Mouse (Mus musculus): ENCODE data around the gene Ube2d2b. TPM values are rescaled to one million over a fixed set of nuclear protein-coding genes. Genes with fewer than 3 reads are reported as not detected.

Ube2d2b gene
- polyA plus RNA-seq, 1 experiment from 2014 or later, result 0.17 TPM

- no peak overlapping the region for H3K27ac ChIP-seq
- no peaks in the 10 kb centered on the region for H3K9me3 ChIP-seq
- H3K27me3 ChIP-seq, result no peaks in the 10 kb centered on the region
- H3K4me3 ChIP-seq, result no peak overlapping the region
- peaks cover 23% of the 10 kb centered on the region; the same call in 1 of the 2 replicates for H3K36me3 ChIP-seq
- H3K9ac ChIP-seq, result no peak overlapping the region
- no peak overlapping the region for H3K4me2 ChIP-seq
- ATAC-seq (ENCODE audit: borderline replicate concordance, extremely low read depth, low FRiP score, low TSS enrichment), result no peak
- no peaks in the 10 kb centered on the region for H3K4me1 ChIP-seq
- 77% methylated on average over 2 of the region's 2 CpGs for WGBS
These were observed 15.2 kb upstream of the Ube2d2b start for GRCm38 (mm10) chr5:107814651-107815050.

DNA sequence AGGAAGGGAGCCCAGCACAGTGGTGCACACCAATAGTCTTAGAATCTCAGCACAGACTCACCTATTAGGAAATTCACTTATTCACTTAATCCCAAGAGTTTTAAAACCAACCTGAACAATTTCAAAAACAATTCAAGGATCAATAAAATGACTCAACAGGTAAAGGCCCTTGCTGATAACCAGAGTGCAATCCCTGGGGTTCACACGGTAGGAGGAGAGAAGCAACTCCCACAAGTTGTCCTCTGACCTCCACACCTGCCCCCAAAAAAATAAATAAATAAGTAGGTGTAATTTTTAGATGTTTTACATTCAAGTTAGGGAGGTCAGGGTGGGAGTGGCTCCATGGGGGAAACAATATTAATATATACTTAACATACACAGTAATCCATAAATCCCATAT is 7.4 kb upstream of the Ube2d2b start:
- Histone ChIP-seq H3K4me2 (no peak overlapping the region), H3K9me3 (no peaks in the 10 kb centered on the region), H3K4me3 (no peak overlapping the region), H3K27ac (no peak overlapping the region), H3K27me3 (no peaks in the 10 kb centered on the region), H3K9ac (no peak overlapping the region), H3K36me3 (0 out of 2 replicates have a peak, but pooled peaks cover 7% of the 10 kb centered on the region), H3K4me1 (no peaks in the 10 kb centered on the region)
- 75% methylated on average over 1 of the region's 1 CpGs for WGBS
- no peak for ATAC-seq (ENCODE audit: borderline replicate concordance, extremely low read depth, low FRiP score, low TSS enrichment)

DNA sequence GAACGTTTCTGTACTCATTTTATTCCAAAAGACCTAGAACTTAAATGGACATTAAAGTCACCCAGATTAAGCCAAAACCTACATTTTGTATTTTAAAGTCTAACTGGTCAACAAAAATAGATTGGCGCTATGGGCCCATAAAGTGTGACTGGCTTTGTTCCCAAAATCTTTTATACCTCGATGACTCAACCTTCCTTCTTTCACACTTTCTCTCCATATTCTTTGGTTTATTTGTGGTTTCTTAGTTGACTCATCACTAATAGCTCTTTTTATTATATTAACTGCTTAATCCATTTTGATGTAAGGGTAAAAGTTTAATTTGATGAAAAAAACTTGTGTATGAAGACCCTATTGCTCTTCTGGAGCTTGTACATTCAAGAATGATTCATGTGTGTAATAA is 1.5 kb downstream of the Ube2d2b start:
- no peak overlapping the region for H3K9ac ChIP-seq
- H3K9me3 ChIP-seq, result 0 out of 2 replicates have a peak, but pooled peaks cover 3% of the 10 kb centered on the region
- H3K4me1 ChIP-seq, result peaks cover 19% of the 10 kb centered on the region

GRCm38 (mm10) chr5:107834287-107834686 is 4.4 kb downstream of the Ube2d2b start:
- no peak overlapping the region for H3K4me3 ChIP-seq
- peaks cover 8% of the 10 kb centered on the region; the same call in 1 of the 2 replicates for H3K36me3 ChIP-seq
- peak; percentile 93 for ATAC-seq (ENCODE audit: borderline replicate concordance, extremely low read depth, low FRiP score, low TSS enrichment)
- WGBS, result 37% methylated on average over 1 of the region's 1 CpGs
- H3K9me3 ChIP-seq, result 0 out of 2 replicates have a peak, but pooled peaks cover 3% of the 10 kb centered on the region
- H3K27ac ChIP-seq, result no peak overlapping the region
- no peak overlapping the region for H3K4me2 ChIP-seq
- H3K9ac ChIP-seq, result no peak overlapping the region
- H3K27me3 ChIP-seq, result no peaks in the 10 kb centered on the region
- peaks cover 29% of the 10 kb centered on the region for H3K4me1 ChIP-seq

More for the DNA sequence above, 1.5 kb downstream of the Ube2d2b start:
- Histone ChIP-seq H3K4me2 (no peak overlapping the region), H3K36me3 (peaks cover 8% of the 10 kb centered on the region; the same call in 1 of the 2 replicates), H3K27ac (no peak overlapping the region), H3K27me3 (no peaks in the 10 kb centered on the region), H3K4me3 (no peak overlapping the region)
- WGBS, result 89% methylated on average over 3 of the region's 3 CpGs
- no peak for ATAC-seq (ENCODE audit: borderline replicate concordance, extremely low read depth, low FRiP score, low TSS enrichment)

DNA sequence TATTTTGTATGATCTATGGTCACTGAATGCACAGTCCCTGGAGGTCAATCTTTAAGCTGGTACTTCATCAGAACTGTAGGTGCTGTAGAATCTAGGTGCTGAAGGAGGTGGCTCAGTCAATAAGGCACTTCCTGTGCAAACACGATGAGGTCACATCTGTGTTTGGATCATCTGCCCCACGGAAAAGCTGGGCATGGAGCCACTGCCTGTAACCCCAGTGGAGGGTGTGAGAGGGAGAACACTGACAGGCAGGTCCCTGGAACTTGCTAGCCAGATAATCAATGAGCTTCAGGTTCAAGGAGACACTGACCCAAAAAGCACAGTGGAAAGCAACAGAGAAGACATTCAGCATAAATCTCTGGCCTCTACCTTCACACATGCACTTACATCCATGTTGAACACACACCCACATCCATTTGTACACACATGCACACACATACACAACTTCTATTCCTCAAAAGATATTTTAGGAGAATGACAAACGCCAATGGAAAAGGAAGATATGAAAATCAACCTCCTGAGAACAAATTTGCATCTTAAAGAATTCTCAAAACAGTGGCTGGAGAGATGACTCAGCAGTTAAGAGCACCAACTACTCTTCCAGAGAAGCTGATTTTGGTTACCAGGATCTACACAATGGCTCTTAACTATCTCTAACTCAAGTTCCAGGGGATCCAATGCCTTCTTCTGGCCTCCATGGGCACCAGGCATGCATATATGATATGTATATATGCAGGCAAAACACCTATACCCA is 9.2 kb downstream of the Ube2d2b start:
- 34% methylated on average over 3 of the region's 3 CpGs for WGBS
- Histone ChIP-seq H3K27ac (no peak overlapping the region), H3K4me1 (peaks cover 22% of the 10 kb centered on the region), H3K4me3 (no peak overlapping the region), H3K27me3 (no peaks in the 10 kb centered on the region), H3K36me3 (peaks cover 5% of the 10 kb centered on the region; the same call in 1 of the 2 replicates), H3K4me2 (no peak overlapping the region), H3K9ac (no peak overlapping the region), H3K9me3 (no peaks in the 10 kb centered on the region)
- ATAC-seq (ENCODE audit: borderline replicate concordance, extremely low read depth, low FRiP score, low TSS enrichment), result no peak

GRCm38 (mm10) chr5:107840549-107841238 is 10.8 kb downstream of the Ube2d2b start:
- Histone ChIP-seq H3K9me3 (no peaks in the 10 kb centered on the region), H3K4me2 (no peak overlapping the region), H3K36me3 (peaks cover 5% of the 10 kb centered on the region; the same call in 1 of the 2 replicates), H3K4me3 (no peak overlapping the region), H3K27ac (no peak overlapping the region), H3K4me1 (peaks cover 17% of the 10 kb centered on the region), H3K9ac (no peak overlapping the region), H3K27me3 (no peaks in the 10 kb centered on the region)
- 89% methylated on average over 5 of the region's 5 CpGs for WGBS
- no peak for ATAC-seq (ENCODE audit: borderline replicate concordance, extremely low read depth, low FRiP score, low TSS enrichment)

GRCm38 (mm10) chr5:107847349-107847748 is 17.4 kb downstream of the Ube2d2b start:
- no peak overlapping the region for H3K9ac ChIP-seq
- H3K4me2 ChIP-seq, result no peak overlapping the region
- no peak overlapping the region for H3K4me3 ChIP-seq
- WGBS, result 67% methylated on average over 5 of the region's 5 CpGs
- H3K4me1 ChIP-seq, result peaks cover 5% of the 10 kb centered on the region; the same call in 1 of the 2 replicates
- H3K27ac ChIP-seq, result no peak overlapping the region
- H3K36me3 ChIP-seq, result no peaks in the 10 kb centered on the region
- peaks cover 3% of the 10 kb centered on the region; the same call in 1 of the 2 replicates for H3K9me3 ChIP-seq
- H3K27me3 ChIP-seq, result no peaks in the 10 kb centered on the region
- no peak for ATAC-seq (ENCODE audit: borderline replicate concordance, extremely low read depth, low FRiP score, low TSS enrichment)

DNA sequence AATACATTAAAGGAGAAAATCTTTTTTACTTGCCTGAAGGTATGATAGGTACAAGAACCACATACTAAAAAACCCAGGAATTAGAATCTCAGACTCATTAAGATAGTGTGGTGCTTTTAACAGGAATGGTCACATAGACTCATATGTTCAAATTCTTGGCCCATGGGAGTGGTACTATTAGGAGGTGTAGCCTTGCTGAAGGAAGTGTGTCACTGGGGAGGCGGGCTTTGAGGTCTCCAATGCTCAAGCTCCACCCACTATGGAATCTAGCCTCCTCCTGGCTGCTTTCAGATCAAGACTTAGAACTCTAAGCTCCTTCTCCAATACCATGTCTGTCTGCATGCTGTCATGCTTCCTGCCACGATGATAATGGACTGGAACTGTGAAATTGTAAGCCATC is 17.9 kb downstream of the Ube2d2b start:
- 79% methylated on average over 2 of the region's 2 CpGs for WGBS
- peaks cover 5% of the 10 kb centered on the region; the same call in 1 of the 2 replicates for H3K4me1 ChIP-seq
- no peak overlapping the region for H3K4me2 ChIP-seq
- no peak overlapping the region for H3K4me3 ChIP-seq
- H3K27me3 ChIP-seq, result no peaks in the 10 kb centered on the region
- no peak overlapping the region for H3K27ac ChIP-seq
- no peaks in the 10 kb centered on the region for H3K36me3 ChIP-seq
- H3K9ac ChIP-seq, result no peak overlapping the region
- no peak for ATAC-seq (ENCODE audit: borderline replicate concordance, extremely low read depth, low FRiP score, low TSS enrichment)
- H3K9me3 ChIP-seq, result peaks cover 3% of the 10 kb centered on the region; the same call in 1 of the 2 replicates

DNA sequence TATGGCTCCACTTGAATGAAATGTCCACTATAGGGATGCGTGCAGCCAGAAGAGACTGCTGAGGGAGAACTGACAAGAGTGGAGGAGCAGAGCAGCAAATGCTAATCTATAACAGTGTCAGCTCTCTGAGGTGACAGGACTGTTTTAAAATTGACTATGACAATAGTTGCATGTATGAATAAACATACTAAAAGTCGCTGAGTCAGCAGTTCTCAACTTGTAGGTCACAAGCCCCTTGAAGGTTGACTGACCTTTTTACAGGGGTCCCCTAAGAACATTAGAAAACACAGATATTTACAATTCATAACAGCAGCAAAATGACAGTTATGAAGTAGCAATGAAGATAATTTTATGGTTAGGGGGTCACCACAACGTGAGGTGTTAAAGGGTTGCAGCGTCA is 19.1 kb downstream of the Ube2d2b start:
- Histone ChIP-seq H3K9ac (no peak overlapping the region), H3K4me2 (no peak overlapping the region), H3K27ac (no peak overlapping the region), H3K4me1 (peaks cover 10% of the 10 kb centered on the region), H3K9me3 (peaks cover 3% of the 10 kb centered on the region; the same call in 1 of the 2 replicates), H3K4me3 (no peak overlapping the region), H3K36me3 (no peaks in the 10 kb centered on the region), H3K27me3 (no peaks in the 10 kb centered on the region)
- 79% methylated on average over 4 of the region's 4 CpGs for WGBS
- no peak for ATAC-seq (ENCODE audit: borderline replicate concordance, extremely low read depth, low FRiP score, low TSS enrichment)

DNA sequence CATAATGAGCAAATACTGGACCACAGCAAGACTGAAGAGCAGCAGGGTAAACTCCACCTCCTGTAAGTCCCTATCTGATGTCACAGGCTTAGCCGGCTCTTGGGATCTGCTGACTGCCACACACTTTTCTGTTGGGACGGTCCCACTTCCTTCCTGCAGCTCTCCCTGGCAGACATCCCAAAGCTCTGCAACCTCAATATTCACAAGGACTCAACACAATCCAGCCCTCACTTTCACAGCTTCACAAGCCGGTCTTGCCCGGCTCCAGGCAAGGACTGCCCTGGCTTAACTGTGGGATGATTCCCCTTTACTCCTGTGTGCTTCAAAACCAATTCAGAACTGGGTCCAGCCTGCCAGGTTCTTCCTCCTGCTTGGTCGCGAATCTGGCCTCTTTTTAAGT is 23.9 kb downstream of the Ube2d2b start:
- peak overlapping the region; percentile 17; the same call in 1 of the 2 replicates for H3K9ac ChIP-seq
- ATAC-seq (ENCODE audit: borderline replicate concordance, extremely low read depth, low FRiP score, low TSS enrichment), result peak; percentile 87; the same call in 1 of the 2 replicates
- peak overlapping the region; percentile 67 for H3K27ac ChIP-seq
- H3K9me3 ChIP-seq, result peaks cover 3% of the 10 kb centered on the region; the same call in 1 of the 2 replicates
- no peaks in the 10 kb centered on the region for H3K27me3 ChIP-seq
- H3K4me3 ChIP-seq, result no peak overlapping the region
- H3K36me3 ChIP-seq, result no peaks in the 10 kb centered on the region
- H3K4me1 ChIP-seq, result peaks cover 14% of the 10 kb centered on the region
- 18% methylated on average over 6 of the region's 6 CpGs for WGBS
- peak overlapping the region; percentile 33 for H3K4me2 ChIP-seq

- Histone ChIP-seq H3K9me3 (peaks cover 3% of the 10 kb centered on the region; the same call in 1 of the 2 replicates), H3K4me1 (peaks cover 14% of the 10 kb centered on the region), H3K9ac (no peak overlapping the region), H3K4me2 (no peak overlapping the region), H3K27ac (0 out of 2 replicates have a peak overlapping the region, but pooled peaks have one; percentile 67), H3K36me3 (no peaks in the 10 kb centered on the region), H3K27me3 (no peaks in the 10 kb centered on the region), H3K4me3 (no peak overlapping the region)
- WGBS, result 65% methylated on average over 3 of the region's 3 CpGs
- ATAC-seq (ENCODE audit: borderline replicate concordance, extremely low read depth, low FRiP score, low TSS enrichment), result no peak; the same call in 1 of the 2 replicates
These were observed 24.7 kb downstream of the Ube2d2b start for GRCm38 (mm10) chr5:107854556-107854955.

DNA sequence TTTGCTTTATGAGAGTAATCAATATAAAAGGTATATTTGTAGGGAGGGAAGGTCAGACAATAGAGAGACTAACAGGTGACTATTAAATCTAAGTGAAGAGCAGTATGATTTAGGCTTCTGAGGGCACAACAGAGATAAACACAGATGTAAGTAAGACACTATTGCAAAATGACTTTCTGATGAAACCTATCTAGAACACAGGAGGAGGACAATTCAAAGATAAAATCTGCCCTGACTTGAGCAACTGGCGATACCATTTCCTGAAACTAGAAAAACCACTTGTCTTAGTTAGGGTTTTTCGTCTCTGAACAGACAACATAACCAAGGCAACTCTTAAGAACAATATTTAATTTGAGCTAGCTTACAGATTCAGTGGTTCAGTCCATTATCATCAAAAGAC is 25.6 kb downstream of the Ube2d2b start:
- H3K4me3 ChIP-seq, result no peak overlapping the region
- H3K27me3 ChIP-seq, result no peaks in the 10 kb centered on the region
- peaks cover 14% of the 10 kb centered on the region for H3K4me1 ChIP-seq
- H3K9ac ChIP-seq, result no peak overlapping the region
- no peaks in the 10 kb centered on the region for H3K9me3 ChIP-seq
- H3K36me3 ChIP-seq, result no peaks in the 10 kb centered on the region
- 67% methylated on average over 2 of the region's 2 CpGs for WGBS
- ATAC-seq (ENCODE audit: borderline replicate concordance, extremely low read depth, low FRiP score, low TSS enrichment), result no peak
- no peak overlapping the region for H3K27ac ChIP-seq
- no peak overlapping the region for H3K4me2 ChIP-seq
